Mouse (Mus musculus): ENCODE data around the gene Serpine1.

The Serpine1 gene

DNA sequence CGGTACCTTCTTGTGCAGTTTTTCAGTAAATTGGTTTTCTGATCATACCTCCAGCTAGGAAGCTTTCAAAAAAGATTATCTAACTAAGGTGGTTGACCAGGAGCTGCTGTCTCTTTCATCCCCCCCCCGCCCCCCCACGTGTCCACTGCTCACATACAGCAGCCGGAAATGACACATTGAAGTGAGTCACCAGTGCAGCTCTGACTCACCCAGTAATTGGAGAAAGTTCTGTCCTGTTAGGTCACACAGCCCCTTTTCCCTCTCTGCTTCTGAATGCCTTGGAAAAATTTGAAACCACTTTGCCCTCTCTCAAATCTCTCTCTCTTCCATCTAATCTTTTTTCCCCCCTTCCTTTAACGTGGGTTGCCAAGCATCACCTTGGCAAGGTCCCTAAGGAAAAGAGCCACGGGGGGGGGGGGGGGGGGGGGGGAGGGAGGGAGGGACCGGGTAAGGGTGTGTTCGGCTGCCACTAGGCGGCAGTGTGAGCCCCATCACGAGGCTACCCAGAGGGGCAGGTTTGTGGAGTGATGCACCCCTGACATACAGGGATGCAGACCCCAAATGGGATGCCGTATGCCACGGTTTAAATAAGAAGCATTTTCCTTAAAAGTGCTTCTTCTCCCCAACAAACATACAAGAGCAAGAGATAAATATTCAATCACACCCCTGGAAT is 10.1 kb downstream of the Serpine1 start:
- in situ Hi-C loops (cut with MboI, MseI): loop anchor here (10.0 kb wide), 1 partner anchor 683 kb away; the partner anchor contains the start of genes Nyap1 and Tsc22d4

DNA sequence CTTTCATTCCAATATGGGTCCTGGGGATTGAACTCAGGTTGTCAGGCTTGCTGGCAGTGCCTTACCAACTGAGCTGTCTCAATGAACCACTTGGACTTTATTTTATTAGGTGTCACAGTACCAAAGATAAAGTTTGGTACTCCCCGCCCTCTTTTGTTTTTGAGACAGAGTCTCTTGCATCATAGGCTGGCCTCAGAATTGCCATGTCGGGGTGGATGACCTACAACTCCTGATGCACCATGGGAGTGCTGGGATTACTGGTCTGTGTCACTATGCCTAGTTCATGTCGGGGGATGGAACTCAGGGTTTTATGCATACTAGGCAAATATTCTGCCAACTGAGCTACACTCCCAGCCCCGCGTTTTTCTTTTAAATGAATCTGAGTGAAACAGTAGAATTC is 17.2 kb downstream of the Serpine1 start:
- in situ Hi-C loops (cut with MboI, MseI): no loop called here

DNA sequence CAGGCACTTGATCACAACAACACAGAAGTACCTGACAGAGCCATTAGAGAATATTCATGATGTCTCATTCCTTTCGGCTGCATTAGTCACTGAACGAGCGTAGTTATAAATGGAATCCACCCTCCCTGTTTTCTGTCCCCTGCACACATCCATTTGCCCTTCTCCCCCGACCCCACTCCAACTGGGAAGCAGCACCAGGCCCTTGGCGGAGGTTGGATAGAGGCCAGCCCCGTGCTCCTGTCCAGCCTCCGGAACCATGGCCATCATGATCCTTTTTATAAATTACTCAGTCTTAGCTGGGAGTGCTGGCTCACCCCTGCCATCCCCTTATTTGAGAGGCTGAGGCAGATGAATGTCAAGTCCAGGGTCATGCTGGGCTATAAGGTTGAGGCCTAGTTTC is 17.8 kb downstream of the Serpine1 start:
- in situ Hi-C loops (cut with MboI, MseI): no loop called here

DNA sequence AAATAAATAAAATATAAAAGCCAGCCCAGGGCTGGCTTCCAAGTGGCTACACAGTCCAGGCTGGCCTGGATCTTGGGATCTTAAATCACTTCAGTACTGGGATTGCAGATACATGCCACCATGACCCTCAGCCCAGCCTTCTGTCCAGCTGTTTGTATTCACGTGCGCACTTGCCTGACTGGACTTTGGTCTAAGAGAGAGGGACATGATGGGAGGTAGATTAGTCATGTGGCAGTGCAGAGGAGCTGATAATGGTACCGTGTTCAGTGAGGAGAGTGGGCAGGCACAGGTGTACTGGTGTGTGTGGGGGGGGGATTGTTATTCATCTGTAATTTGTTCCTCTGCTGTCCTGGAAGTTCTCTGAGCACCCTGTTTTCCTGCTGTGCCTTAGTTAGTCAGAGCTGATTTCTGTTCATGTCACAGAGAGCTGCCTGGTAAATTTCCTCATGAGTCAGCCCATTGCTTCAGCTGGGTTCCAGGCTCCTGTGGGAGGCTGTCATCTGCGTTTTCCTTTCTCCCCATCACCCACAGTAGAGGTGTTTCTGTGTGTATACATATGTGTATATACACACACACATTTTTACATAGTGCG is 20.1 kb downstream of the Serpine1 start:
- in situ Hi-C loops (cut with MboI, MseI): no loop called here

DNA sequence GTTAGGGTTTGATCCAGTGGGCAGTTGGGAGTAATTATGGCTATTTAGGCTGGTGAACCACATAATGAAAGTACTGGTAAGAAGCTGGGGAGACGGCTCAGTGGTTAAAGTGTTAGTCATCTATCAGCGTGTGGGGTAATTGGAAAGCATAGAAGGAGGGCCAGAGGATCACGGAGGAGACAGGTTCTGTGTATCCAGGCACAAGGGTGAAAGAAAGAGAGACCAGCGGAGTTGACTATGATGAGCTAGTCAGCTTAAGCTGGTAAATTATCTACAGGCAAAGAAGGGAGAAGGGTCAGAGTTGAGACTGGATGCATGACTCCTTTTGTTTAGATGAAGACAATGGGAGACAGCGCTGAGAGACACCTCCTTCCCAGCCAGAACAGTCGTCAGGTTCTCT is 20.9 kb downstream of the Serpine1 start:
- in situ Hi-C loops (cut with MboI, MseI): no loop called here

DNA sequence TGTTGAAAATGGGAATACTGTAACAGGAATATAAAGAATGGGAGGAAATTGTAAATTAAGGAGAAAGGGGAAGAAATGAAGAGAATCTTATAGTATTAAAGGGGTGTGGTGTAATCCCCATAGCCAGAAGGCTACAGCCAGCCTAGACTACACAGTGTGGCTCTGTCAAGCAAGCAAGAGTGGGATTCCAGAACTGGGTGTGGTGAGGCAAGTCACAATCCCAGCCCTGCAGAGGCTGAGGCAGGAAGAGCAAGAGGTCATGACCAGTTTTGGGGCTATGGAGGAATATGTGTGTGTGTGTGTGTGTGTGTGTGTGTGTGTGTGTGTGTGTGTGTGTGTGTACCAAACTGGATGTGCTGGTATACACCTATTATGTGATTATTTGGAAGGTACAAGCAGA is 25.1 kb downstream of the Serpine1 start:
- in situ Hi-C loops (cut with MboI, MseI): loop anchor here (10.0 kb wide), 1 partner anchor 258 kb away; the partner anchor contains the start of gene Srrt

DNA sequence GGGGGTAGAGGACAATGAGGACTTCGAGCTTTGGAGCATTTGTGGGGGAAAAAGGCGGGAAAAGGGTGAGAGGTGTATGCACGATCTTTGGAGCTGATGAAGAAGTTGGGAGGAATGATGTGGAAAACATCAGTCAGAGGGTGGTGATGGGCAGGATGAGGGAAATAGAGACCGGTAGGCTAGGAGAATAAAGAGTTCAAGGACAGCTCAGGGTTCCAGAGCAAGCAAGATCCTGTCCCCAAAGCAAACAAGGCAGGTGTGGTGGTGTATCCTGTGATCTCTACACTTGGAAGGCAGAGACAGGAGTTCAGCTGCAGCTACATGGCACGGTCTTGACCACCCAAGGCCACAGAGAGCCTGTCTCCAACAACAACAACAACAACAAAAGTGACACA is 25.7 kb downstream of the Serpine1 start:
- in situ Hi-C loops (cut with MboI, MseI): loop anchor here (10.0 kb wide), 1 partner anchor 258 kb away; the partner anchor contains the start of gene Srrt

DNA sequence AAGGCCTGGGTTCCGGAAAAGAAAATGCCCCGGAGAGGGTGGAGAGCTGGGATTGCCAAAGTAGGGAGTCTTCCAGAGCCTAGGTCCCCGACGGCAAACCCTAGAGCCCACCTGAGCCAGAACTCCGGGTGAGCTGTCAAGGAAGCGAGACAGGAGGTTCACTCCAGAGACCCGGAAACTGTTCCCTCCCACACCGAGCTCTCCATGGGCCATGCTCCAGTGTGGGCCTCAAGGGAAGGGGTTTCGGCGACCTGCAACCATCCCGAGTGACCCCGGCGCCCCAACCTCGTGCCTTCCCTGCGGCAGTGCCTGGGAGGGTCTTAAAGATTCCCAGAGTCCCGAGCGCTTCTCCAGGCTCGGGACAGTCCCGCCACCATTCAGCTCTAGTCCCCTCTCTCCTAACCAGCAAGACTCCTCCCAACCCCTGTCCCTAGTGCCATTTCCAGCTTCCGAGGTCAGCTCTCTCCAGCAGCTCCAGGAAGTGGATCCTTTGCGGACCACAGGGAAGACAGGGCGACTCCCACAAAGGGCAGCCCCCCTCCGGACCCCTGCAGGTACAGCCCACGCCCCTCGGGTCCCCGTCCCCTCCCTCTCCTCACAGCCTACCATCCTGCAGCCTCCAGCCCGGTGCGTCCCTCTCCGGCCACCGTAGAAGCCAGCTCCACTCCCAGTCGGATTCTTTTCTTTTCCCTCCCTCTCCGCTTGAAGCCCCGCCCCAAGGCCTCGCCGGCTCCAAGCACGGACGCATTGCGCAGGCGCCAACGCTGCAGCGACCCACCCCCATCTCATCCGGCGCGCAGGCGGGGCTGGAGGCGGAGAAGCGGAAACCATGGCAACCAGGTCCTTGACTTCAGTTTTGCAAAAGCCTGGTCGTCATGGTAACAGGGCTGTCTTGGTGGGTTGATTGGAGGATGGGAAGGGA is 26.4 kb downstream of the Serpine1 start, which contains the start of gene Ap1s1:
Ap1s1 (minus strand) TSS at position 734 of the 922 bp plus-strand sequence.
- in situ Hi-C loops (cut with MboI, MseI): loop anchor here (10.0 kb wide), 1 partner anchor 259 kb away; the partner anchor contains the start of gene Srrt

DNA sequence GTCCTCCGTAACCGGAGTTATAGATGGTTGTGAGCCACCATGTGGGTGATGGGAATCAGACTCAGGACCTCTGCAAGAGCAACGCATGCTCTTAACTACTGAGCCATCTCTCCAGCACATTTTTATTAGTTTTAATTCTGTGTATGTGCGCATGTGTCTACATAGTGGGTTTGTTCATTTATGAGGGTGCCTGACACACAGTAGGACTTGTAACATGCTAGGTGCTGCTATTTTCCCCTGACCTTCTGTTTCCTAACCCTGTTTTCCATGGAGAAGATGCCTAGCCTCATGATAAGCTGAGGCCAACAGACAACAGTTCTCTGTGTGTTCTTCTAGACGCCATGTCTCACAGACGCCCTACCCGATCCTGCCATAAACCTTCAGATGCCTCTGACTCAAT is 28.1 kb downstream of the Serpine1 start:
- in situ Hi-C loops (cut with MboI, MseI): loop anchor here (10.0 kb wide), 1 partner anchor 261 kb away; the partner anchor contains the start of gene Srrt

DNA sequence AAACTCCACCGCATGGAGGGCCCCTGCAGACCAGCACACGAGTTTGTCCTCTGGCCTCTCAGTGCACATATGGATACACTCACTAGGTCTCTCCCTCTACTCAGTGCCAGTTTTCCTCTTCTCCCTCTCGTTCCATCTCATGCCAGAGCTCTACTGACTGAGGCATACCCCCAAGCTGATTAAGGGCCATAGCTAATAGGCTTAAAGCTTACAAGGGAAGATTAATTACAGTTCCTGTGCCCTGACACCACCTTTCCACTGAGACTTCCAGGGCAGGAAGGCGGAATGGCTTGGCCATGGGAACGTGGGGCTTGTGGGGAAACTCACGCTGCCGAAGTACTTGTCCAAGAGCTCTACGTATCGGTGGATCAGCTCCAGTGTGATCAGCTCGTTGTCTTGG is 30.6 kb downstream of the Serpine1 start:
- in situ Hi-C loops (cut with MboI, MseI): loop anchor here (10.0 kb wide), 1 partner anchor 263 kb away; the partner anchor contains the start of gene Srrt

DNA sequence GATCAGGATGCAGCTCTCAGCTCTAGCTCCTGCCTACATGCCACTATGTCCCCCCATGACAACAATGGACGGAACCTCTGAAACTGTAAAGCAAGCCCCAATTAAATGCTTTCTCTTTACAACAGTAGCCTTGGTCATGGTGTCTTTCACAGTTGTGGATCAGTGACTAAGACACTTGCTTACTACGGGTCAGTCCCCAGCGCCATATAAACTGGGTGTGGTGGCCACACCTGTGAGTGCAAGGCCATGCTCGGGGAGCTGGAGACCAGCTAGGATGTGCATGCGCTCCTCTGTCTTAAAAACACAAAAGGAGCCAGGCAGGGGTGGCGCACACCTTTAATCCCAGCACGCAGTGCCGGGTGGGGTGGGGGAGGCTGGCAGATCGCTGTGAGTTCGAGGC is 32.6 kb downstream of the Serpine1 start:
- in situ Hi-C loops (cut with MboI, MseI): no loop called here

DNA sequence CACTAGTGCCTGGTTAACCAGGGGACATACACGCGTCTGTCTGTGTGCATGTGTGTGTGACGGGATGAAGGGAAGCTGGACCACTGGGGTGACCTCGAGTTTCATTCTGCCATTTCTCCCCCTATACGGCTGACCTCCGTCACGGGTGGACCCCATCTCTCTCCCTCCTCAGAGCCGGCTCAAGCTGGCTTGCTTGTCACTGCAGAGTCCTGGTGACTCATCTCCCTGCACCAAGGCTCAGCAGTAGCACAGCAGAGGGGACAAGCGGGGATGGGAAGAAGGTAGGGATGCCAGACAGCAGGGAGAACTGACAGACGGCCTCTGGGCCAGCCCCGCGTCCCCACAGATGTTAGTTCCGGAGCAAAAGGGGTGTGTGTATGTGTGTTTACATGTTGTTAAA is 35.9 kb downstream of the Serpine1 start:
- in situ Hi-C loops (cut with MboI, MseI): no loop called here

DNA sequence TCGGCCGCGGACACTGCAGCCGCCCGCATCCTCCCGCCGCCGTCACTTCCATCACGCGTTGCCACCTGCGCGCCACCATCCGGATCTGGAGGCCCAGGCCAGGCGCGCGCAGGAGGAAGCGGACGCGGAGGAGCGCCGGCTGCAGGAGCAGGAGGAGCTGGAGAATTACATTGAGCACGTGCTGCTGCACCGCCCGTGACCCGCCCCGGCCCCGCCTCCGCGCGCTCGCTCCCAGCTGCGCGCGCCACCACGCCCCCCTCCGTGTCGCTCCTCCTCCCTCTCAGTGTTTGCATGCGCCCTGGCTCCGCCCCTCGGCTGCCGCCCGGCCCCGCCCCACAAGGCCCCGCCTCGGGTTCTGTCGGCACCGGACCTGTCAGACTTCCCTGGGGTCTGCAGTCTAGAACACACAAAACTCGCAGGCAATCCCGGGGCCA is 39.4 kb downstream of the Serpine1 start:
- in situ Hi-C loops (cut with MboI, MseI): loop anchor here (5.0 kb wide), 1 partner anchor 70 kb away; no protein-coding TSS in a partner anchor

DNA sequence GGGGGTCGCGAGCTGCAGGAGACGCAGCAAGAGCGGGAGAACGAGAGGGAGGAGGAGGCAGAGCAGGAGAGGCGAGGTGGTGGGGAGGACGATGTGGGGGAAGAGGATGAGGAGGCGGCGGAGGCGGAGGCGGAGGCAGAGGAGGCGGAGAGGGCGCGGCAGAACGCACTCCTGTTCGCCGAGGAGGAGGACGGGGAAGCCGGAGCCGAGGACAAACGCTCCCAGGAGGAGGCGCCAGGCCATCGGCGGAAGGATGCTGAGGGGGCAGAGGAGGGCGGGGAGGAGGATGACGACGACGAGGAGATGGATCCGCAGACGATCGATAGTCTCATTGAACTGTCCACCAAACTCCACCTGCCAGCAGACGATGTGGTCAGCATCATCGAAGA is 40.0 kb downstream of the Serpine1 start:
- in situ Hi-C loops (cut with MboI, MseI): loop anchor here (5.0 kb wide), 1 partner anchor 70 kb away; no protein-coding TSS in a partner anchor

DNA sequence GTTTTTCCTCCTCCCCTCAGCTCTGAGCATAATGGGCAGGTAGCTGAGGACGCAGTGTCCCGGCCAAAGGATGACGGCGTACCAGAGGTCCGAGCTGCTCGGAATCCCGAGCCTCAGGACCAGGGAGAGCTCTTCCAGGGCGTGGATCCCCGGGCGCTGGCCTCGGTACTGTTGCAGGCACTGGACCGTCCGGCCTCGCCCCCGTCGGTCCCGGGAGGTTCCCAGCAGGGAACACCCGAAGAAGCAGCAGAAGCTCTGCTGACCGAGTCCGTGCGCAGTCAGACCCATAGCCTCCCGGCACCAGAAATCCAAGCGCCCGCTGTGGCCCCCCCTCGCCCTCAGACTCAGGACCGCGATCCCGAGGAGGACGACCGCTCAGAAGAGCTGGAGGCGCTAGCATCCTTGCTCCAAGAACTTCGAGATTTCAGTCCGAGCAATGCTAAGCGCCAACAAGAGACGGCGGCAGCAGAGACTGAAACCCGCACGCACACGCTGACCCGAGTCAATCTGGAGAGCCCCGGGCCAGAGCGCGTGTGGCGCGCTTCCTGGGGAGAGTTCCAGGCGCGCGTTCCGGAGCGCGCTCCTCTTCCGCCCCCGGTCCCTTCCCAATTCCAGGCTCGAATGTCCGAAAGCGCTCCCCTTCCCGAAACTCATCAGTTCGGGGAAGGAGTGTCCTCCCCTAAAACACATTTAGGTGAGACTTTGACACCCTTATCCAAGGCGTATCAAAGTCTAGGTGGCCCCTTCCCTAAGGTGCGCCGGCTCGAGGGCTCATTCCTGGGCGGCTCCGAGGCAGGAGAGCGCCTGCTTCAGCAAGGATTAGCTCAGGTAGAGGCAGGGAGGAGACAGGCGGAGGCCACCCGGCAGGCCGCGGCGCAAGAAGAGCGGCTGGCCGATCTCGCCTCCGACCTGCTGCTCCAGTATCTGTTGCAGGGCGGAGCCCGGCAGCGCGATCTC is 40.7 kb downstream of the Serpine1 start:
- in situ Hi-C loops (cut with MboI, MseI): loop anchor here (5.0 kb wide), 1 partner anchor 71 kb away; no protein-coding TSS in a partner anchor

DNA sequence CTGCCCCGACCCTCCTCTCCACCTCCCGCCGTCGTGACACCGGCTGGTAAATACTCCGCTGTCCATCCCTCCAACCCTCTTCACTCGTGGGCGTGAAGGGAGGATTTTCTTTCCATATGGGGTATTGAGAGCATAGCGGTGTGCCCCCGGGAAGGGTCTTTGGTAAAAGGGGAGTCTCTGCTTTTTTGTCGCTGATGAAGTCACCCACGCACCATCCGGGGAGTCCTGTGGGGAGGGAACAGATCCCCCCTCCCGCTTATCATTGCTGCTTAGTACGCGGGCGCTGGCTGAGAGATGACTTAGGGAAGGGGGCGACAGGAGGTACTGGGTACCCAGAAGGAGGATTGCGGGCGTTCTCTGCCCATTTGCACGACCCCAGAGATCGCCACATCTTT is 41.7 kb downstream of the Serpine1 start:
- in situ Hi-C loops (cut with MboI, MseI): loop anchor here (5.0 kb wide), 1 partner anchor 72 kb away; no protein-coding TSS in a partner anchor

DNA sequence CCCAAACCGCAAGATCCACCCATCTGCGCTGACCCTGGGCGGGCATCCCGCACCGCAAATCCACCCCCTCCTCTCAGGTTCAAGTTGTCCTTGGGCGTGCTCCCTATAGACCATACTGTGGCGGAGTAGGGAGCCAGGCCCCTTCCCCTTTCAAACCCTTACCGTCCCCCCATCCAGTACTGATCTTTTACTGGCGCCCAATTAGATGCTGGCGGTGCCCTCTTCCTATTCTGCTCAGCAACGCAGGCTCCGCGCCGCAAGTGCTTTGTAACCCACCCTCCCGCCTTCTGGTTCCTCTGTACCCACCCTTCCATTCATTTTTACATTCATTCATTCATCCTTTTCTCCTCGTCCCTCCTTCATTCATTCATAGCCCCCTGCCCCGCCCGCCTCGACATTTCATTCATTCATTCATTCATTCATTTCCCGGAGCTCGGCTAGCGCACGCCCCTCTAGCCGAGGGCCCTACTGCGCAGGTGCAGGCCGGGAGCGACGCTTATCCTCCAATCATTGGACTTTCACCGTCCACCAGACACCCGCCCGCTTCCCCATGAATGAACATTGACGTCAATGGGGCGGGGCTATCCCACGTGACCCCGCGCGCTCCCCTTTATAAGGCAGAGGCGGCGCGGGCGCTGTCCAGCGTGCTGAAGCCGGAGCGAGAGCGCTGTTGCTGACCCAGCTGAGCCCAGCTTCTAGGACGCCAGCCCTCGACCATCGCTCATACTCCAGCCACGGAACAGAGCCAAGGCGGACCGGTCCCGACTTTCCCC is 42.2 kb downstream of the Serpine1 start:
- in situ Hi-C loops (cut with MboI, MseI): loop anchor here (5.0 kb wide), 1 partner anchor 72 kb away; no protein-coding TSS in a partner anchor

DNA sequence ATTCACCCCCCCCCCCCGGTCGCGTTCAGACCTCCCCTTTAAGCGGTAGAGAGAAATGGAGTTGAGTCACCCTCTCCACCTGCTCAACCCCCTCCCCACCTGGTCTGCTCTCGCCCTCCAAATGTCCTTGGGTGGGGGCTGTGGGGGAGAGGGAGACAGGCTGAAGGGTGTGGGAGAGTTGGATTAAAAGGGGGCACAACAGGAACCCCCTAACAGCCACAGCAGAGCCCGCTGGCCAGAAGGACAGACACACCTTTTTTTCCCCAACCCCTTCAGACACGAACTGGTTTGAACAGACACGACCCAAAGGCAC is 42.8 kb downstream of the Serpine1 start:
- in situ Hi-C loops (cut with MboI, MseI): no loop called here

DNA sequence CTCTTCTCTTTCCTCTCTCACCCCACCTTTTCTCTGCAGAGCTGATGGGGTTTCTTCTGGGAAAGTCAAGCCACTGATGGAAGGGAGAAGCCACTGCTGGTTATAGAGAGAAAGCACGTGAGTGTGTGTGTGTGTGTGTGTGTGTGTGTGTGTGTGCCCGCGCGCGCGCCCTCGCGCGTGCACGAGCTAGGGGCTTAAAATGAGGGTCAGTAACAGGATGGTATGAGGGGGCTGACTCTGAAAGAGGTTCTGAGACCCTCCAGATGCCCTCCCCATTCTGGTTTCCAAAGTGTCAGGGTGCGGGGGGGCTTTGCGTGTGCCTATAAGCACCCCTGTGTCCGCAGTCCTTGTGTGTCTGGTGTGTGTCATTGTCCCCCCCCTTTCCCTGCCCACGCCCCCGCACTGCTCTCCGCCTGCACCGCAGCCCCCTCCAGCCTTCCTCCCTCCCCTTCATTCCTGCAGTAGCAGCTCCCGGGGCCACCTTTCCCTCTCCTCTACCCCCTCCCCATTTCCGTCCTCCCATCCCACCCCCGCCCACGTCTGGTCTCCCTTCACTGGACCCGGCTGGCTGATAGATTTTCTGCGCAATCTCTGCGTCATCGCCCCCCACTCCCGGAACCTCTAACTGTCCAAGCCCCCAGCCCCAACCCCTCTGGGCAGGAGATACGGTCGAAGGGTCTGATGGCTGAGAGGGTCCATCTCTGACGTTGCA is 43.4 kb downstream of the Serpine1 start:
- in situ Hi-C loops (cut with MboI, MseI): no loop called here
